Mouse (Mus musculus): ENCODE results near the gene Met.

- TF ChIP-seq GATA1 (IDR thresholded peaks at IDR 0.05; ENCODE audit: borderline replicate concordance, low read length) (no peak), FLI1 (IDR thresholded peaks at IDR 0.05; ENCODE audit: low read length) (no peak)
Measured at GRCm38 (mm10) chr6:17485782-17486181, 22.2 kb downstream of the Met start.

Measured in megakaryocyte, embryonic 14.5 days (primary cell).